Mouse (Mus musculus) bone marrow, adult 2 months (tissue): ENCODE measurements around the gene Rabac1.

Source experiments
- CTCF ChIP-seq: fragments of 200-500 bp; IDR thresholded peaks from 2 replicates; pipeline ENCODE4 v1.5.1; 2011; ENCODE audit warnings: low read length, control low read depth; ENCODE audit not compliant: control insufficient read depth, insufficient read depth
- POLR2A ChIP-seq: fragments of 200-500 bp; IDR thresholded peaks from 2 replicates; pipeline ENCODE4 v1.6.1; 2011; ENCODE audit warnings: low read depth, mild to moderate bottlenecking, control low read depth, low read length, borderline replicate concordance; ENCODE audit not compliant: control insufficient read depth

GRCm38 (mm10) chr7:24967966-24968365 lies 4.6 kb downstream of the Rabac1 start:
- TF ChIP-seq POLR2A (no peak), CTCF (no peak)
